Mouse (Mus musculus) neural tube, embryonic 14.5 days (tissue): ENCODE results near the gene Abca2. TPM values are rescaled to one million over a fixed set of nuclear protein-coding genes. Genes with fewer than 3 reads are reported as not detected.

Experiments used
- microRNA-seq: library from miRNA; unstranded; fragments of <30 nt; microRNA quantifications from one replicate; pipeline ENCODE4, GENCODE M21; 2016
- polyA plus RNA-seq: library from polyadenylated mRNA; unstranded; fragments of >200 nt; fragmentation: Nextera tagmentation; extraction: Ambion mirVana; gene quantifications from 2 replicates; pipeline ENCODE4 v1.2.1, GENCODE M21; 2014

Abca2 gene
- polyA plus RNA-seq, 1 experiment from 2014 or later = 16.2 TPM

Small RNA genes within 50 kb of the gene (microRNA-seq; reads per million reads assigned to microRNA genes)
- gene Mir3087 = not detected

Other genes starting within 250 kb of the Abca2 start
- gene Nrarp, start 247.9 kb upstream of the Abca2 start, polyA plus RNA-seq = 10.7 and 15.1 TPM in 2 replicates
- gene Tor4a, start 231.8 kb upstream of the Abca2 start, polyA plus RNA-seq = 0.88 and 1.4 TPM in 2 replicates
- gene Nelfb, start 217.2 kb upstream of the Abca2 start, polyA plus RNA-seq = 74.7 and 86.2 TPM in 2 replicates
- not detected in 2 replicates for gene Stpg3, start 214.1 kb upstream of the Abca2 start, polyA plus RNA-seq
- 0.91 TPM in 1 of 2 replicates, not detected in the other for gene Fam166a, start 210.0 kb upstream of the Abca2 start, polyA plus RNA-seq
- 361 and 387 TPM in 2 replicates for gene Tubb4b, start 204.0 kb upstream of the Abca2 start, polyA plus RNA-seq
- gene Slc34a3, start 194.3 kb upstream of the Abca2 start, polyA plus RNA-seq = not detected in 2 replicates
- gene Rnf224, start 191.9 kb upstream of the Abca2 start, polyA plus RNA-seq = not detected in 2 replicates
- 147 and 191 TPM in 2 replicates for gene Rnf208, start 186.4 kb upstream of the Abca2 start, polyA plus RNA-seq
- 0.33 and 0.45 TPM in 2 replicates for gene Cysrt1, start 186.3 kb upstream of the Abca2 start, polyA plus RNA-seq
- 5.0 and 7.1 TPM in 2 replicates for gene AL732309.1, start 181.8 kb upstream of the Abca2 start, polyA plus RNA-seq
- gene Tmem203, start 173.3 kb upstream of the Abca2 start, polyA plus RNA-seq = 11.0 and 11.2 TPM in 2 replicates
- gene Tprn, start 166.1 kb upstream of the Abca2 start, polyA plus RNA-seq = 11.5 and 12.3 TPM in 2 replicates
- 177 and 182 TPM in 2 replicates for gene Ssna1, start 156.3 kb upstream of the Abca2 start, polyA plus RNA-seq
- gene Anapc2, start 156.2 kb upstream of the Abca2 start, polyA plus RNA-seq = 110 and 116 TPM in 2 replicates
- not detected in 2 replicates for gene Tmem210, start 140.6 kb upstream of the Abca2 start, polyA plus RNA-seq
- 0.45 TPM in 1 of 2 replicates, not detected in the other for gene Lrrc26, start 138.8 kb upstream of the Abca2 start, polyA plus RNA-seq
- gene Grin1, start 109.5 kb upstream of the Abca2 start, polyA plus RNA-seq = 60.8 and 89.4 TPM in 2 replicates
- 59.9 and 85.5 TPM in 2 replicates for gene Man1b1, start 96.4 kb upstream of the Abca2 start, polyA plus RNA-seq
- gene Dpp7, start 72.3 kb upstream of the Abca2 start, polyA plus RNA-seq = 23.9 and 27.1 TPM in 2 replicates
- 4.6 and 5.2 TPM in 2 replicates for gene Uap1l1, start 63.0 kb upstream of the Abca2 start, polyA plus RNA-seq
- gene Sapcd2, start 56.4 kb upstream of the Abca2 start, polyA plus RNA-seq = 6.9 and 7.8 TPM in 2 replicates
- gene Entpd2, start 32.8 kb upstream of the Abca2 start, polyA plus RNA-seq = 1.6 and 10.6 TPM in 2 replicates
- gene Npdc1, start 29.4 kb upstream of the Abca2 start, polyA plus RNA-seq = 397 and 496 TPM in 2 replicates
- 0.17 and 0.23 TPM in 2 replicates for gene Fut7, start 5.4 kb upstream of the Abca2 start, polyA plus RNA-seq
- gene Clic3, start 28.1 kb downstream of the Abca2 start, polyA plus RNA-seq = 1.5 and 2.4 TPM in 2 replicates
- gene Paxx, start 32.4 kb downstream of the Abca2 start, polyA plus RNA-seq = 94.5 and 124 TPM in 2 replicates
- 5.6 and 87.6 TPM in 2 replicates for gene Ptgds, start 41.3 kb downstream of the Abca2 start, polyA plus RNA-seq
- not detected in 2 replicates for gene Lcn12, start 65.2 kb downstream of the Abca2 start, polyA plus RNA-seq
- gene Fbxw5, start 72.0 kb downstream of the Abca2 start, polyA plus RNA-seq = 124 and 137 TPM in 2 replicates
- gene C8g, start 73.0 kb downstream of the Abca2 start, polyA plus RNA-seq = 5.6 and 6.8 TPM in 2 replicates
- 12.6 and 14.8 TPM in 2 replicates for gene Traf2, start 118.2 kb downstream of the Abca2 start, polyA plus RNA-seq
- 373 and 390 TPM in 2 replicates for gene Edf1, start 129.1 kb downstream of the Abca2 start, polyA plus RNA-seq
- 2.2 and 2.3 TPM in 2 replicates for gene Mamdc4, start 146.1 kb downstream of the Abca2 start, polyA plus RNA-seq
- gene Phpt1, start 146.5 kb downstream of the Abca2 start, polyA plus RNA-seq = 184 and 209 TPM in 2 replicates
- 8.1 and 13.3 TPM in 2 replicates for gene Ajm1, start 153.1 kb downstream of the Abca2 start, polyA plus RNA-seq
- 64.2 and 66.6 TPM in 2 replicates for gene Rabl6, start 179.8 kb downstream of the Abca2 start, polyA plus RNA-seq
- 0.33 and 0.43 TPM in 2 replicates for gene Ccdc183, start 189.0 kb downstream of the Abca2 start, polyA plus RNA-seq
- gene Tmem141, start 193.3 kb downstream of the Abca2 start, polyA plus RNA-seq = 48.5 and 55.3 TPM in 2 replicates
- 0.63 and 3.3 TPM in 2 replicates for gene Fcna, start 199.3 kb downstream of the Abca2 start, polyA plus RNA-seq
- not detected in 2 replicates for gene Lcn8, start 224.4 kb downstream of the Abca2 start, polyA plus RNA-seq
- not detected in 2 replicates for gene Lcn5, start 229.2 kb downstream of the Abca2 start, polyA plus RNA-seq
- gene Lcn6, start 248.1 kb downstream of the Abca2 start, polyA plus RNA-seq = not detected in 2 replicates